Comparison of ENCODE assay signal across 8 mouse cellular contexts in the genomic region with DNA sequence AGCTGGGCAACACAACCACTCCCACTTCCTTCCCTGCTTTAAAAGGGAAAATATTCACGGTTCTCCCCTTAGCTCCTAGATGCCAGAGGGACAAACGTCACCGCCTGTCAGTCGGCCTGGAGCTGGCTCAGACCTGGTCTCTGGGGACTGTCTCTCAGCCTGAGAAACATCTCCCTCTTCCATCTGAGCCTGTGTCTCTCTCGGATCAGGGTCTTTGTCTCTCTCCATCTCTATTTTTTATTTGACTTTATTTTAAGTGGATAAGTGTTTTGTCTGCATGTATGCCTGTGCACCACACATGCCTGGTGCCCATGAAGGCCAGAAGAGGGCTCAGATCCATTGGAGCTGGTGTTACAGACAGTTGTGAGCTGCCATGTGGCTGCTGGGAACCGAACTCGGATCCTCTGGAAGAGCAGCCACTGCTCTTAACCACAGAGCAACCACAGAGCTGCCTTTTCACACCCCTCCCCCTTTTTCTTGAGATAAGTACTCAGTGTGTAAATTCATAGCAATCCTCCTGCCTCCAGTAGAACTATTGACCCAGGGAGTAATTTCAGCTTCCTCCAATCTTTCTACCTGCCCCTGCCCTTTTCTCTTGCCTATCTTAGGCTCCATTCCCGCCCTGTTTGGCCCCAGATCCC. TPM values are rescaled to one million over a fixed set of nuclear protein-coding genes. Genes with fewer than 3 reads are reported as not detected.
DNase-seq lines count a peak whose midpoint lies in the region; ATAC-seq and TF ChIP-seq lines count a peak whose summit lies in the region.

No protein-coding gene starts in this region.

- WGBS in lung, embryonic 14.5 days, result 16% methylated on average over 8 of the region's 8 CpGs
- WGBS in forebrain, embryonic 11.5 days, result 34% methylated on average over 8 of the region's 8 CpGs
- 24% methylated on average over 8 of the region's 8 CpGs for WGBS in hindbrain, embryonic 10.5 days
- WGBS in neural tube, embryonic 13.5 days, result 21% methylated on average over 8 of the region's 8 CpGs

- peak overlapping the region; percentile 16 for H3K4me3 ChIP-seq in lung, embryonic 14.5 days (ENCODE audit: low read depth, low read length)
- H3K4me3 ChIP-seq in forebrain, embryonic 11.5 days (ENCODE audit: low read depth, low read length), result no peak overlapping the region
- peak overlapping the region; percentile 65 for H3K4me3 ChIP-seq in hindbrain, embryonic 10.5 days
- no peak overlapping the region for H3K4me3 ChIP-seq in neural tube, embryonic 13.5 days

- peaks cover 32% of the 10 kb centered on the region for H3K4me1 ChIP-seq in lung, embryonic 14.5 days (ENCODE audit: insufficient read depth)
- H3K4me1 ChIP-seq in forebrain, embryonic 11.5 days (replicated peaks; ENCODE audit: control insufficient read depth, insufficient read depth, low read length), result peaks cover 17% of the 10 kb centered on the region
- peaks cover 62% of the 10 kb centered on the region for H3K4me1 ChIP-seq in hindbrain, embryonic 10.5 days (replicated peaks)
- H3K4me1 ChIP-seq in neural tube, embryonic 13.5 days (replicated peaks), result peaks cover 57% of the 10 kb centered on the region

- no peaks in the 10 kb centered on the region for H3K27me3 ChIP-seq in lung, embryonic 14.5 days (ENCODE audit: insufficient read depth, low read length)
- H3K27me3 ChIP-seq in forebrain, embryonic 11.5 days (ENCODE audit: control insufficient read depth, insufficient read depth, low read length), result peaks cover 7% of the 10 kb centered on the region
- peaks cover 27% of the 10 kb centered on the region for H3K27me3 ChIP-seq in hindbrain, embryonic 10.5 days (ENCODE audit: insufficient read depth, poor library complexity, severe bottlenecking)
- H3K27me3 ChIP-seq in neural tube, embryonic 13.5 days, result peaks cover 4% of the 10 kb centered on the region; the same call in 1 of the 2 replicates

- H3K4me2 ChIP-seq in lung, embryonic 14.5 days, result peak overlapping the region; percentile 79
- H3K4me2 ChIP-seq in forebrain, embryonic 11.5 days (ENCODE audit: low read depth, low read length, severe bottlenecking), result 0 out of 2 replicates have a peak overlapping the region, but pooled peaks have one; percentile 27
- H3K4me2 ChIP-seq in neural tube, embryonic 13.5 days, result peak overlapping the region; percentile 15; the same call in 1 of the 2 replicates

- H3K9ac ChIP-seq in lung, embryonic 14.5 days, result no peak overlapping the region
- peak overlapping the region; percentile 12; the same call in 1 of the 2 replicates for H3K9ac ChIP-seq in forebrain, embryonic 11.5 days (ENCODE audit: low read length)
- H3K9ac ChIP-seq in neural tube, embryonic 13.5 days, result 0 out of 2 replicates have a peak overlapping the region, but pooled peaks have one; percentile 1

- peak; percentile 39 for DNase-seq in lung, embryonic 14.5 days
- no peak for DNase-seq in lung, postnatal 14 days
- DNase-seq in forebrain, embryonic 11.5 days (ENCODE audit: low spot score), result no peak
- peak; percentile 28 for DNase-seq in hindbrain, embryonic 10.5 days (ENCODE audit: low spot score)
- DNase-seq in retina, postnatal 1 day, result no peak
- no peak for DNase-seq in adipocyte (ENCODE audit: low spot score)
- no peak for DNase-seq in spleen, adult 18-20 months

- peak overlapping the region; percentile 86 for H3K27ac ChIP-seq in lung, embryonic 14.5 days (ENCODE audit: low read depth)
- H3K27ac ChIP-seq in forebrain, embryonic 11.5 days (ENCODE audit: low read depth, low read length), result peak overlapping the region; percentile 60
- peak overlapping the region; percentile 91 for H3K27ac ChIP-seq in hindbrain, embryonic 10.5 days
- peak overlapping the region; percentile 74 for H3K27ac ChIP-seq in neural tube, embryonic 13.5 days (replicated peaks)

- H3K36me3 ChIP-seq in lung, embryonic 14.5 days (ENCODE audit: insufficient read depth), result peaks cover 13% of the 10 kb centered on the region; the same call in 1 of the 2 replicates
- no peaks in the 10 kb centered on the region for H3K36me3 ChIP-seq in forebrain, embryonic 11.5 days (ENCODE audit: control insufficient read depth, insufficient read depth, low read length)
- no peaks in the 10 kb centered on the region for H3K36me3 ChIP-seq in hindbrain, embryonic 10.5 days
- H3K36me3 ChIP-seq in neural tube, embryonic 13.5 days, result no peaks in the 10 kb centered on the region

- no peaks in the 10 kb centered on the region for H3K9me3 ChIP-seq in lung, embryonic 14.5 days (ENCODE audit: low read depth, low read length)
- H3K9me3 ChIP-seq in forebrain, embryonic 11.5 days (ENCODE audit: control insufficient read depth, low read length), result no peaks in the 10 kb centered on the region
- H3K9me3 ChIP-seq in hindbrain, embryonic 10.5 days, result no peaks in the 10 kb centered on the region
- no peaks in the 10 kb centered on the region for H3K9me3 ChIP-seq in neural tube, embryonic 13.5 days

- TF ChIP-seq CTCF in lung, embryonic 14.5 days (IDR thresholded peaks at IDR 0.05; ENCODE audit: low read depth), result no peak

- ATAC-seq in lung, embryonic 14.5 days (ENCODE audit: insufficient read depth), result no peak
- no peak; the same call in 1 of the 2 replicates for ATAC-seq in forebrain, embryonic 11.5 days (replicated peaks; ENCODE audit: low FRiP score)
- peak; percentile 6; the same call in 1 of the 2 replicates for ATAC-seq in neural tube, embryonic 13.5 days (ENCODE audit: low read depth)

RNA-seq across cellular contexts. Expression of gene Ppp1r14a, which starts 3.5 kb away (rescaled TPM):
- 114 and 127 TPM in 2 replicates for polyA plus RNA-seq in lung, embryonic 14.5 days (2014; fragmentation: Nextera tagmentation; extraction: Ambion mirVana)
- 12.5 and 13.3 TPM in 2 replicates for polyA plus RNA-seq in forebrain, embryonic 11.5 days (2014; fragmentation: Nextera tagmentation; extraction: Ambion mirVana)
- polyA plus RNA-seq in hindbrain, embryonic 10.5 days (2016; fragmentation: Nextera tagmentation; extraction: Ambion mirVana), result 35.5 and 55.7 TPM in 2 replicates
- 24.8 and 28.4 TPM in 2 replicates for polyA plus RNA-seq in neural tube, embryonic 13.5 days (2015; fragmentation: Nextera tagmentation; extraction: Ambion mirVana)

RNA-seq across cellular contexts. Expression of gene Spint2, which starts 10.9 kb away (rescaled TPM):
- 243 and 265 TPM in 2 replicates for polyA plus RNA-seq in lung, embryonic 14.5 days (2014; fragmentation: Nextera tagmentation; extraction: Ambion mirVana)
- polyA plus RNA-seq in forebrain, embryonic 11.5 days (2014; fragmentation: Nextera tagmentation; extraction: Ambion mirVana), result 36.1 and 43.5 TPM in 2 replicates
- 43.7 and 65.7 TPM in 2 replicates for polyA plus RNA-seq in hindbrain, embryonic 10.5 days (2016; fragmentation: Nextera tagmentation; extraction: Ambion mirVana)
- 28.8 and 31.3 TPM in 2 replicates for polyA plus RNA-seq in neural tube, embryonic 13.5 days (2015; fragmentation: Nextera tagmentation; extraction: Ambion mirVana)

RNA-seq across cellular contexts. Expression of gene Dpf1, which starts 11.2 kb away (rescaled TPM):
- 13.5 and 14.7 TPM in 2 replicates for polyA plus RNA-seq in lung, embryonic 14.5 days (2014; fragmentation: Nextera tagmentation; extraction: Ambion mirVana)
- 76.0 and 88.3 TPM in 2 replicates for polyA plus RNA-seq in forebrain, embryonic 11.5 days (2014; fragmentation: Nextera tagmentation; extraction: Ambion mirVana)
- 28.3 and 60.6 TPM in 2 replicates for polyA plus RNA-seq in hindbrain, embryonic 10.5 days (2016; fragmentation: Nextera tagmentation; extraction: Ambion mirVana)
- polyA plus RNA-seq in neural tube, embryonic 13.5 days (2015; fragmentation: Nextera tagmentation; extraction: Ambion mirVana), result 175 and 176 TPM in 2 replicates

RNA-seq across cellular contexts. Expression of gene 2200002D01Rik, which starts 44.3 kb away (rescaled TPM):
- 4.6 and 4.7 TPM in 2 replicates for polyA plus RNA-seq in lung, embryonic 14.5 days (2014; fragmentation: Nextera tagmentation; extraction: Ambion mirVana)
- polyA plus RNA-seq in forebrain, embryonic 11.5 days (2014; fragmentation: Nextera tagmentation; extraction: Ambion mirVana), result 1.8 and 5.7 TPM in 2 replicates
- 6.9 and 7.4 TPM in 2 replicates for polyA plus RNA-seq in hindbrain, embryonic 10.5 days (2016; fragmentation: Nextera tagmentation; extraction: Ambion mirVana)
- 1.3 and 1.7 TPM in 2 replicates for polyA plus RNA-seq in neural tube, embryonic 13.5 days (2015; fragmentation: Nextera tagmentation; extraction: Ambion mirVana)

RNA-seq across cellular contexts. Expression of gene Yif1b, which starts 54.4 kb away (rescaled TPM):
- 121 and 123 TPM in 2 replicates for polyA plus RNA-seq in lung, embryonic 14.5 days (2014; fragmentation: Nextera tagmentation; extraction: Ambion mirVana)
- 78.9 and 86.2 TPM in 2 replicates for polyA plus RNA-seq in forebrain, embryonic 11.5 days (2014; fragmentation: Nextera tagmentation; extraction: Ambion mirVana)
- polyA plus RNA-seq in hindbrain, embryonic 10.5 days (2016; fragmentation: Nextera tagmentation; extraction: Ambion mirVana), result 110 and 115 TPM in 2 replicates
- polyA plus RNA-seq in neural tube, embryonic 13.5 days (2015; fragmentation: Nextera tagmentation; extraction: Ambion mirVana), result 75.6 and 90.6 TPM in 2 replicates

Comparison
In these comparisons a context has a peak if more than half of its experiments do, and no peak if none do; other contexts are left out.
1. DNase-seq: peak in lung, embryonic 14.5 days (single experiment) and hindbrain, embryonic 10.5 days (single experiment); none in lung, postnatal 14 days (single experiment), forebrain, embryonic 11.5 days (single experiment), retina, postnatal 1 day (single experiment), adipocyte (single experiment) and spleen, adult 18-20 months (0 of 2).
2. H3K4me2 ChIP-seq: peak in every context shown above with its lines; median percentile 79 in lung, embryonic 14.5 days; 27 in forebrain, embryonic 11.5 days; 15 in neural tube, embryonic 13.5 days.
3. H3K4me3 ChIP-seq: peak in lung, embryonic 14.5 days (single experiment) and hindbrain, embryonic 10.5 days (single experiment); none in forebrain, embryonic 11.5 days (single experiment) and neural tube, embryonic 13.5 days (single experiment).
4. Peak in every context shown above with its lines, with median percentiles within 50 percentile points of each other: H3K27ac ChIP-seq.